Mouse (Mus musculus): ENCODE results near the gene Entpd5. TPM values are rescaled to one million over a fixed set of nuclear protein-coding genes. Genes with fewer than 3 reads are reported as not detected.
"Not testable (repeated sequence)": the region's sequence is repeated elsewhere in the genome, so short reads cannot be mapped to it uniquely, and the experiment has no call there.

Entpd5 gene
- total RNA-seq, 4 experiments from 2014 or later: 13.0 to 18.2 (median 13.9) TPM

DNA sequence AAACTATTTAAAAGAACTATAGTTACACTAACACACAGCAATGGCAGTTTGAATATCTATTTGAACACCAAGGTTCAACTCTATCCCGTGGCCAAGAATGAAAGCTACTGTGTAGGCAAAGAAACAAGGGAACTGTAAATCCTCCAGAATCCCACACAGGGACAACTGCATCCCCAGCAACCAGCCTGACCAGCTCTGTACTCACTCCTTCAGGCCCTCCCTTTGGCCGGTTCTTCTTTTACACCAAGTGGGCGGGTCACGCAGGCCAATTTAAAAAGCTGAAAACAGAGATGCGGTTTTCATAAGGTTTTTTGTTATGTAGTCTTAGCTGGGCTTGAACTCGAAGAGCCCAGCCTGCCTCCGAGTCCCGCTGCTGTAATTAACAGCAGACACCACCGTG, 9.7 kb downstream of the Entpd5 start:
- DNase-seq (ENCODE audit: low spot score in 2 of 2): no peak

DNA sequence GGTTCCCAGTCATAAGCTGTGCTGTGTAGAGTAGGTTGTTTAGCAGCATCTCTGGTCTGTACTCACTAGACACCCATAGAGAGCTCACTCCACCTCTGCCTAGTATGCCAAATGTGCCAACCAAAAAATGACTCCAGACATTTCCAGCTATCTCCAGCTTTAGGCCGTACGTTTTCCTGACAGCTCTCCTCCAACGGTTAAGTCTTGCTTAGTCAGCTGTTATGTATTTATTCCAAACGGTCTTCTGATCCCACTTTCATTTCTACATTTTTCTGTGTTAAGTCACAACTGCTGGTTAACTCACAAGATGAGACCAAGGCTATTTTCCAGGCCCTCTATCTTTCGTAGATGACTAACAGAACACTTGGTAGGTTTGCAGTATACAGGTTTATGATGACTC, 10.2 kb downstream of the Entpd5 start:
- no peak for DNase-seq (ENCODE audit: low spot score in 2 of 2)

DNA sequence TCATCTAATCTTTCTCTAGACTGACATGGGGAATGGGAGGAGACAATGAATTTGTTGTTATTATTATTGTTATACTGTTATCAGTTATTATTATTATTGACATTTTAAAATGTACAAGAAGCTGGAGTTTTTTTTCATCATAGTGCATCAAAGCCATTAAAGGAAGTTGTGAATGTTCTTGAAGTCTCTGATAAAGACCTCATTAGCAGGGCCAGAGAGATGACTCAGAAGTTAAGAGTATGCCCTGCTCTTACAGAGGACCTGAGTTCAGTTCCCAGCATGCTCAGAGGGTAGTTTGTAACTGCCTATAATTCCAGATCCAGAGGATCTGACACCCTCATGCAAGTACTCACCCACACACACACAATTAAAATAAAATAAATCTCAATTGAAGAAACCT, 11.1 kb downstream of the Entpd5 start:
- DNase-seq (ENCODE audit: low spot score in 2 of 2): no peak

DNA sequence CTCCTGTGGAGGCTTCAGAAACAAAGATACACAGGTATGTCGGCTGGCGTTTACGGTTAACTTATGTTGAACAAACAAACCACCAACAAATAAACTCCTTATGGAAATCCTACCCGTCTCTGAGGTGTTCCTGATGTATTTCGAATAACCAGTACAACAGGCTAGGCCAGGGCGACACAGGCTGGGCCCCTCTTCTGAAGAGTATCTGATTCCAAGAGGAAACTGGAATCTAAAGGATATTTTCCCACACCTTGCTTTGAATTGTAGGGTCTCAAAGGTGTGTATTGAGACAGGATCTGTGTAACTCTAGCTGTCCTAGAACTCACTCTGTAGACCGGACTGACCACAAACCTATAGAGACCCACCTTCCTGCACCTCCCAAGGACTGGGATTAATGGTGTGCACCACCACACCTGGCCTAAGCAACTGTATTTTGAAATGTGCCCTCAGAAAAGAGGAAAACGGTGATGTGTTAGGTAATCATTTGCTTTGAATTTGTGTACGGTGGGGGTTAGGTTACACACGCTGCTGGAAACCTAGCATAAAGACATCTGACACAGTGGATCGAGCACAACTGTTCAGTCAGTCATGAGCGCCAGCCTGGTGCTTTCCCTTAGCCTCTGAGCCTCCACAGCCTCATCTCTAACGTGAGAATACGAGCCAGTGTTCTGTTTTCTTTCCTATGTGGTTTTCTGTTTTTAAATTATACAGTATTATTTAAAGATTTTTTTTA, 11.7 kb downstream of the Entpd5 start:
- DNase-seq (ENCODE audit: low spot score in 2 of 2): no peak

DNA sequence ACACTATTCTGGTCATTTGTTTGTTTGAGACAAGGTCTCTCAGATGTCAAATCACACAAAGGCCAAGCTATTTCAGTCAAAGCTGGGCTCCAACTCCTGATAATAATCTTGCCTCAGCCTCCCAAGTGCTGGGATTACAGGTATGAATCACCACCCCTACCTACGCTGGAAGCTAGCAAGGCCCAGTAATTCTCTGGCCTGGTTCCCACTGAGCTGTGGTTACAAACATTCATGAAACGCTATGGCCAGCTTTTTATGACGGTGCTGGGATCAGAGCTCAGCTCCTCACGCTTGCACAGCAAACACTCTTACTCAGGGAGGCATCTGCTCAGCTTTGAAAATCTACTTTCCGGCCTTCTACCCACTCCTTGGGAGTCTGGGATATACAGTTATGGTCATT, 15.0 kb downstream of the Entpd5 start:
- no peak for DNase-seq (ENCODE audit: low spot score in 2 of 2)

DNA sequence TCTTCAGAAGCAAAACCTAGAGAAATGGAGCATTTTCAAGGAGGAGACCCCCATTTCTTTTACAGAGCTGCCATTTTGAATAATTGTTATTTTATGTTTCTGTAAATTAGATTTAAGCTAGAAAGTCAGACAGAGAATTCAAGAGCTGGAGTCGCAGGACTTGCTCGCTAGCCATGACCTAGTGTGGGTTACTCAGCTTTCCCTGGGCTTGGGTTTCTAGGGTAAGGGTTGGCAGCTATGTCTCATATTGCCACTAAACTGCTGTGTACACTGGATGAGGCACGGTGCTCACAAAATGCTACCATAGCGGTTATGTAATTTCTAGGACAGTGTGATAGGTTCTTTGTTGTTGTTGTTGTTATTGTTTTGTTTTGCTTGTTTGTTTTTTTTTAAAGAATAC, 16.1 kb downstream of the Entpd5 start:
- no peak for DNase-seq (ENCODE audit: low spot score in 2 of 2)

DNA sequence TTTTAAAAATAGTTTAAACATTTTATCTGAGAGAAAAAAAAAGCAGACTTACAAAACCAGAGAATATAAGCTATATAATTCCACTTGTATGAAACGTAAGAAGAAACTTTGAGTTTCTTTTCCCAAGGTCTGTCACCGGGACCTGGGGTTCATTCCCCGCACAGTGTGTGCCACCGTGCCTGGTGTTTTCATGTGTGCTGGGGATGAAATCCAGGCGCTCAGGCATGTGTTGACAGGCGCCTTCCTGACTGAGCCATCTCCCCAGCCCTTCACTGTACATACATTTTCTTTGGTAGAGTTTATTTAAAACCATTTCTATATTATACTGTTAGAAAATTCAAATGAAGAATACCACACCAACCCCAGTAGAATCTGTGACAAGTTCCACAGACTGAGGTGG, 18.5 kb downstream of the Entpd5 start:
- DNase-seq (ENCODE audit: low spot score in 2 of 2): no peak

DNA sequence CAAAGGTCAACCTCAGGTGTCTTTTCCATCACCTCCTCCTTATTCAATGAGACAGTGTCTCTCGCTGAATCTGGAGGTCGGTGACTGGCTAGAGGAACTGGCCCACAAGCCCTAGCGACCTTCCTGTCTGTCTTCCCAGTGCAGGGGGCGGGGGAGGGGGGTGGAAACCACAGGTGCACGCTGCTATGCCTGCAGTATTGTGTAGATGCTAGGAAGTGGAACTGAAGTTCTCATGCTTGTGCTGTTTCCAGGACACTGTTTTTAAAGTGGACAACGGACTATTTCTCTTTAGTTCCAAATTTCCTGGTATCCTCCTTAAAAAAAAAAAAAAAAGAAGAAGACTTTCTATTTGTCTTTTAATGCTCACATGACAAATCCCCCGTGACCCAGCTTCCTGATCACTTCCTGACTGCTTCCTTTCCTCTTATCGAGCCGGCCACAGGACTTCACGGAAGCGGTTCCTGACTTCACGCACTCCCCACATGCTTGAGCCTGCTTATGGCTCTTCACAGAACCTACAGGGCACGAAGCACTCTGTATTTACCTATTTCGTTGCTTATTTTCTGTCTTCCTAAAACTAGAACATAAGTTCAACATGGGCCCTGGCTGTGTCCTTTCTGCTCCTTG, 19.9 kb downstream of the Entpd5 start:
- DNase-seq (ENCODE audit: low spot score in 2 of 2): no peak

DNA sequence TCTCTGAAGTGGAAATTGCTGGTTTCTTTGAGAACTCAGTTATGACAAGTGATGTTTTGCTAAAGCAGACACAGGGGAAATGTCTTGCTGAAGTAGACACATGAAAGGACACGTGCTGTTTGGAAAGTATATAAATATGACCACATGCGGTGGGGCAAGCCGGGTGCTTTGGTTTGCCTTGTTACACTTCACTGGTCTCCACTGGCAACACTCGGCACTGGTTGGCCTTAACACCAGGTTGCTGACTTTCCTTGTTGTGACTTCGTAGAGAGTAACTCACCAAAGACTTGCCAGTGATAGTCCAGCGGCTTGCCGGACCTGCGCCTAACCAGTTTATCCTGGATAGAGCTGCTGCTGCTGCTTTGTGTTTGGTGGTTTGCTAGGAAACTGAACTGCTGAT, 20.7 kb downstream of the Entpd5 start:
- no peak for DNase-seq (ENCODE audit: low spot score in 2 of 2)

DNA sequence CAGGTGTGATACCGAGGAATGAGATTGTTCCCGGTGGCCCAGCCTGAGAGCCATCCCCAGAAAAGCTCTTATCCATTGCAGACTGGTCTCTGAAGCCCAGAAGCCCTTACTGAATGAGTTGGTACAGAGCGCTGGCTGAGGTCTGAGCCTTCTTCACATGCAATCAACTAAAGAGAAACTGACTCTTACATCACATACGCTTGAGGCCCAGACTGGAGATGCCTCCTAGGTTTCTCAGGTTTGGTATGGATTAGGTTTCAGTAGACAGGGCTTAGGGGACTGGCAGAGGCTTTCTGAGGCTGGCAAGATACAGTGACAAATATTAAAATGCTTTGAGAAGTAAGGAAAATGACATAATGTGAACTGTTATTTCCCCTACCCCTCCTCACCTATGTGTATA, 23.4 kb downstream of the Entpd5 start:
- no peak for DNase-seq (ENCODE audit: low spot score in 2 of 2)

DNA sequence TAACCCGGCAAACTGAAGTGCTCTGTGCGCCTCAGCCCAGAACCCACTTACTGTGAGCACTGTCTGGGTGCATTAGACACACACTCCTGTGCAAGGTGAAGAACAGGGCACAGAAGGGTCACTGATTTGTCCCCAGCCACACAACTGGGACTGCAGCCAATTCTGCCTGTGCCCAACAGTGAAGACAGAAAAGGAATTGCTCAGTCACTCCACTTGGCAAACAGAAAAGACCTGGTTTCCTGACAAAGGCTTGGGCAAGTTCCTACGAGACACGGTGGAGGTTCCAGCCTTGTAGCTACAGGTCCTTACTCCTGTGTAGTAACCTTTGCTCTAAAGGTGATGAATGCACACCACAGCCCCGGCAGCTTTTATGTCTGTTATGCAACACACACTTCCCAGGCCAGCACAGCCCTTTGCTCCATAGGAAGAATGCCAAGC, 24.2 kb downstream of the Entpd5 start:
- DNase-seq (ENCODE audit: low spot score in 2 of 2): no peak

DNA sequence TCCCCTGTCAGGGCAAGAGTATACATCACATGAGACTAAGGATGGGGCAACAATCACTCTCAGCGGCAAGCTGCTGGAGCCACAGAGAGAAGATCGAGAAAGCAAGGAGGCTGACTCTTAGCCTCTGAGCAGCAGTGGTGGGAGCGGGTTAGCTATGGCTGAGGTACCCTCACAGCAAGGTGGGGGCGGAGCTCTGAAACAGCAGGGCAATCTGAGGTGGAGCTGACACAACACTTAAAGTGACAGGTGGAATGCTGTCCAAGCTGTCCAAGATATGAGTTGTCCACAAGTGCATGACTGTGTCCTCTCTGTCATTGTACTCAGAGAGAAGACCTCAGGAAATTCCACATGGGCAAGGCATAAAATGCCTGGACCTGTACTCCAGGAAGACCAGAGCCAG, 26.5 kb downstream of the Entpd5 start:
- no peak for DNase-seq (ENCODE audit: low spot score in 2 of 2)

DNA sequence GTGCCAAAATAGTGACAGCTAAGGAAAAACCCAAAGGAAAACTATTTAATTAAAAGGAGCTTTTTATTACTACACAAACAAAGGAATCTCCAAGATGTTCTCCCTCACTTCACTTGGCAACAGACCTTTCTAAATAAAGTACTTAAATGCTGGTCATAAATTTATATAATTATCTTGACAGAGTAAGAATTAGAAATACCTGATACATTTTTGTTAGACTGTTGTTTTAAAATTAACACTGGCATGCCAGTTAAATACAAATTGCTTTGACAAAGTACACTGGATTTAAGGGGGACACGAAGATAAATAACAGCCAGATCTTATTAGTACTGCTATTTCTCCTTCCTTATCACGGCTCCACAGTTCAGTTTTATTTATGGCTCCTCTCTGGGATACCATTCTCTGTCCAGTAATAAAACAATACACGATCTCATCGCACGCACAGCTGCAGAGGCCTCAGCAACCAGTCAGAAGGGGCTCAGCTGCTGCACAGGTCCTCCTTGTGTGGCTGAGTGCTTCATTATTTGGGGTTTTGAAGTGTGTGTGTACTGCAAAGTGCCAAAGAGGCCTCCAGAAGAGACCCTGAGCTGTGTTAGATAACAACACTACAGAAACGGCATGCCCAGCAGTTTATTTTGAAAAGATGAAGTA, 34.9 kb downstream of the Entpd5 start:
- DNase-seq (ENCODE audit: low spot score in 2 of 2): no peak

DNA sequence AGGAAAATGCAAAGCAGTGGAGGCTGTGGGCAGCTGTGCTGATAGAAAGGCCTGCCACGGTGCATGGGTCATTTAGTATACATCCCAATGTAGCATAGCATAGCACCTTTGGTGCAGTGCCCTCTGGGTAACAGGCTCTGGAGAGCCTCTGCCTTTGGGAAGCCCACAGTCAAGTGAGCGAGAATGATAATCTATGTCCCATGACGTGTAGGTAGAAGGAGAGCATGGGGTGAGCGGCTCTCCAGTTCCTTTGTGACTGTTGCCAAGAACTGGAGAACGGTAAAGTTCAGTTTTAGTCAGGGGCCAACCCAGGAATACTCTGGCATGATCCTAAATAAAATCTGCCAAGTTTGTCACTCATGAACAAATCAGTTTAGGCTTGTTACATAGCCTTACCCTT, 37.2 kb downstream of the Entpd5 start:
- no peak for DNase-seq (ENCODE audit: low spot score in 2 of 2)

DNA sequence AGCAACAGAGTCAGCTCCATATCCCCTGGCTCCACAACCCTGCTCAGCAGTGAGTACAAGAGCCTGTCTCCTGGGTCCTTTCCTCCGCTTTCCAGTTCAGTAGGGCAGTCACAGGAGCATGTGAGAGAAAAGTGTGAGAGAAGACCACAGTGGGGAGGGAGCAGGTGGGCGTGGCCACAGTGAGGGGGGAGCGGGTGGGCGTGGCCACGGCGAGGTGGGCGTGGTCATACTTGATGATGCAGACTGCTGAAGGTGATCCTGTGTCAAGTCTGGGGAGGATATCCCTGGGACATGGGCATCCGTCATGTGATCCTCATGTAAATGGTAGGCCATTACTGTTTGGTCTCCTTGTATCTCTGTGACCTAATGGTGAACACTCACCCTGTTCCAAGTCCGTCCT, 41.9 kb downstream of the Entpd5 start:
- DNase-seq (ENCODE audit: low spot score in 2 of 2): no peak

DNA sequence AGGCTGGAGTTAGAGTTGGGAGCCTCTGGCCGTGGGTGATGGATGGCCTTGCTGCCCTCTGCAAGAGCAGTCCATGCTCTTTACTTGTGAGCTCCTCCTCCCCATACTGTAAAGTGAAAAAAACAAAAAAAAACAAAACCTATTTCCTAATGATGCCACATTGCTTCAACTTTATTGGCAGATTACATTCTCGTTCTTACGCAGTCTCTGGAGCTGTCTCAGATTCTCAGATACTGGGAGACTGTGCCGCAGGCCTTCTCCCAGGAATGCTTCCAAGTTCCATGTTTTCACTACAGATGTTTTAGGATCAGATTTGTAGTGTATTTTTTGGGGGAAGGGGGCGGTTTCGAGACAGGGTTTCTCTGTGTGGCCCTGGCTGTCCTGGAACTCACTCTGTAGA, 43.7 kb downstream of the Entpd5 start:
- no peak for DNase-seq (ENCODE audit: low spot score in 2 of 2)

DNA sequence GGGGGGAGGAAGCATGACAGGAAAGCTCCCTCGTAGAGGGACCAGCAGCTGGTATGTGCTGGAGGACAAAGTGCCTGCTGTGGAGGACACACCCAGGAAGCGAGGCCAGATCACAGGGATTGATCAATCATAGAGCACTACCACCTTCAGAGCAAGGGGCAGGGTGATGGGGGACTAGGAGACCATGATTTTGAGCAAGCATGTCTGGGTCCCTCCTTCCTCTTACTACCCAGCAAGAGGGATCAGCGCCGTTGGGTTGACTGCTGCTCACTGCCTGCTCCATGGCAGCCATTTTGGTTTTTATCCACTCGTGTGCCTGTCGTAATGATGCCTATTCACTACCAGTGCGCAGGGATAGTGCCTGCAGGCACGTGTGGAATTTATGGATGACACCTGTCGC, 44.5 kb downstream of the Entpd5 start:
- DNase-seq (ENCODE audit: low spot score in 2 of 2): no peak

DNA sequence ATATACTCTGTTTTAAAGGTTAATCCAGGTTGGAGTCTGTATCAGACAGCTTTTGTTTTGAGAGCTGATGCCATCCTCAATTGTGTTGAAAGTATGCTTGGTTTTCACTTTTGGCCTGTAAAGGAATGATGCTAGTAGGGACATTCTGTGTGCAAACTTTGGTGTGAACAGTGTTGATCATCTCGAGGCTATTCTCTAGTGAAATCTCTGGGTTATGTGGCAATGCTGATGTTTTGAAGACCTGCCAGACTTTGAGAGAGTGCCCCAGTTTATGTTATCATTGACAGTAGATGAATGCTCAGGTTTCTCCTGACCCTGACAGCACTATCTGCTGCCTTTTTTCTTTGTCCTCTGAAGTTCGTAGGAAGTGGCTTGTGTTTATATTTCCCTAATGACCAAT, 46.0 kb downstream of the Entpd5 start:
- no peak for DNase-seq (ENCODE audit: low spot score in 2 of 2)

DNA sequence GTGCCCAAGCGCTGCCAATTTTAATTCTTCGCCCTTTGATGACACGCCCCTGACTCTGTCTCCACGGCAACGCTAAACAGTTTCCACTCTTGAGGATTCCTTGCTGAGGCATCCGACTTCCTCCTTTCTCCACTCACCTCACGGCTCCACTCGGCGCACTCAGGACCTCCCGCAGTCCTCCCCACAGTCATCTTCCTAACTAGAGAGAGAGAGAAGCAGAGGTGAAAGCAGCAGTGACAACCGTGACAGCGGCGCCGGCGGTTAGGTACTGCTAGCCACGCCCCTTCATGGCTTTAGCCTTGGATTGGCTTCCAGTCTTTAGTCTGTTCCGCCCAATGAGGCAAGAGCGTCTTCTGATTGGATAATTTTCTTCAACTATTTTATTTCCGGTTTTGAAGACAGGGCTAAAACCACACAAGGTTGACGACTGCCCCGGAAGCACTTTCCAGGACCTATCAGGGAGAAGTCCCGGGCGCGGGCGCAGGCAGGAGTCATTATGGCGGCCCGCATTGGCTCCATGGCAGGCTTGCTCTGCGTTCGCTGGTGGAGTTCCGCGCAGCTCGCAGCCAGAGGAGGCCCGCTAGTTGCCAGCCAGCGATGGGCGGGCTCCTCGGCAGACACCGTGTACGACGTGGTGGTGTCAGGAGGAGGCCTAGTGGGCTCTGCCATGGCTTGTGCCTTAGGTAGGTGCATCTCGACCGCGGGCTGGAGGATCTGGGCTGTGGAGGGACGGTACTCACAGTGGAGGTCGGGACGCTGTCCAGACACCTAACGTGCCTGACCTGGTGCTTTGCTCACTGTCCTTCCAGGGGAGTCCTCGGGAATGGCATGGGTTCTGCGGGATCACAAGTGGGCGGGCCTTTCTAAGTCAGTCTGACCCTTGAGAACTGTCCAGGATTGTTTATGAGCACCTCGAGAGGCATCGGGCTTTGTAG, 47.0 kb downstream of the Entpd5 start, which contains the start of the genes Coq6 and Fam161b:
Coq6 (plus strand) TSS at position 103 of the 935 bp plus-strand sequence.
Fam161b (minus strand) TSS at position 279 of the 935 bp plus-strand sequence.
- peak; percentile 88 to 94 for DNase-seq (ENCODE audit: low spot score in 2 of 2)

DNA sequence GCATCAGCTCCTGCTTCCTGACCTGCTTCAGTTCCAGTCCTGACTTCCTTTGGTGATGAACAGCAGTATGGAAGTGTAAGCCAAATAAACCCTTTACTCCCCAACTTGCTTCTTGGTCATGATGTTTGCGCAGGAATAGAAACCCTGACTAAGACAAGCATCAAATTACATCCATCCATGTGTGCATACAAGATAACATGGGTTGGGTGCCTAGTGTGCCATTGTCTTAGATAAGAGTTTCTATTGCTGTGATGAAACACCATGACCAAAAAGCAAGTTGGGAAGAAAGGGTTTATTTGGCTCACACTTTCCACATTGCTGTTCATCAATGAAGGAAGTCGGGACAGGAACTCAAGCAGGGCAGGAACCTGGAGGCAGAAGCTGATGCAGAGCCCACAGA, 50.1 kb downstream of the Entpd5 start:
- DNase-seq (ENCODE audit: low spot score in 2 of 2): not testable (repeated sequence)

DNA sequence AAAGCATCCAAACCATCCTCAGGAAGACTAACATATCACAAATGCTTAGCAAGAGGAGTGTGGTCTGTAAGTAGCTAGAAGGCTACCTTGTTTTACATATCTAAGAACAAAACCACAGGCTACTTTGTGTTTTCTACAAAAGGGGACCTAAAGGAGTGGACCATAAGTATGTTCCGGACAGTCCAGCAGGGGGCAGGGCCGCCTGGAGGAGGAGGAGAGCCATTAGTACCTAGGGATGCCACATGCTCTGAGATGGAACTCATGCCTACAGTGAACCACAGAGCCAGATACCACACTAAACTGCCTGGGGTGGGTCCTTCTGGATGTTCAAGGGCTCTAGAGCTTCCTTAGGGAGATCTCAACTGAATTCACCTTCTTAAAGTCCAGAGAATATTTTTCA, 61.6 kb downstream of the Entpd5 start:
- DNase-seq (ENCODE audit: low spot score in 2 of 2): no peak
